Mouse (Mus musculus) cerebellum, adult 2 months (tissue): ENCODE results near the gene Olfr726.

ENCODE experiments used
- CTCF ChIP-seq: fragments of 200-500 bp; IDR thresholded peaks from 2 replicates; pipeline ENCODE4 v1.5.1; 2011; ENCODE audit warnings: low read depth, mild to moderate bottlenecking, control low read depth, low read length, moderate library complexity, borderline replicate concordance; ENCODE audit not compliant: insufficient read depth
- POLR2A ChIP-seq: fragments of 200-500 bp; IDR thresholded peaks from 2 replicates; pipeline ENCODE4 v1.6.1; 2011; ENCODE audit warnings: low read length, control low read depth, borderline replicate concordance; ENCODE audit not compliant: insufficient read depth

DNA sequence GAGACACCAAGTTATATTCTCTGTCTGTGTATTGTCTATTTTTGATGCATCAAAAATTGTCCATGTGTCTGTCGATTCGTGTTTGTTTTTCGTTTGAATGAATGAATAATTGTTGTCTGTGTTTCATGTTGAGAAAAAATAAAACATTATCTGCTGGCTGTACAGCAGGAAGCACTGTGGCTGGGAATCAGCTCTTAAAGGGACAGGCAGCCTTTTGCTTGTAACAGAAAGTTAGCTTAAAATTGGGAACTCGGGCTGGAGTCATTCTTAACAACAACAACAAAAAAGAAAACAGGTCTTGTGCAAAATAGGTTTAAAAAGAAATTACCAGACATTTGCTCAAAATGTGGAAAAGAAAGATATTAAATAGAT is 28.0 kb downstream of the Olfr726 start:
- TF ChIP-seq POLR2A: no peak
- TF ChIP-seq CTCF: no peak
